Mouse (Mus musculus) liver, embryonic 14.5 days (tissue): Measurements from ENCODE around the gene Abca4. TPM values are rescaled to one million over a fixed set of nuclear protein-coding genes. Genes with fewer than 3 reads are reported as not detected.
A peak's percentile ranks its signal among the peaks of the same experiment; 100 is the strongest.
"Not testable (repeated sequence)": the region's sequence is repeated elsewhere in the genome, so short reads cannot be mapped to it uniquely, and the experiment has no call there.

Experiments
- ATAC-seq: fragments of 200-750 bp; cut with Nextera tagmentation; 2 replicates; pipeline ENCODE4 v1.8.0; 2017; ENCODE audit warnings: moderate number of reproducible peaks, mild to moderate bottlenecking, moderate library complexity; ENCODE audit not compliant: insufficient read depth
- DNase-seq, 3 experiments: peaks; one replicate each; pipeline ENCODE4 v3.0.0-alpha.2; 2012 to 2013; ENCODE audit warnings: low read depth in 3 of 3, low spot score in 3 of 3
- H3K27ac ChIP-seq: fragments of 300-500 bp; sonication (generic); 2 replicates; pipeline ENCODE4 v1.5.1; 2014; ENCODE audit warnings: moderate library complexity, mild to moderate bottlenecking, control low read depth, inconsistent platforms
- H3K27me3 ChIP-seq: fragments of 300-500 bp; sonication (generic); 2 replicates; pipeline ENCODE4 v1.6.1; 2014; ENCODE audit warnings: mild to moderate bottlenecking, low read length, moderate library complexity; ENCODE audit not compliant: control insufficient read depth, insufficient read depth
- H3K36me3 ChIP-seq: fragments of 300-500 bp; sonication (generic); replicated peaks from 2 replicates; pipeline ENCODE4 v1.6.1; 2014; ENCODE audit warnings: low read depth; ENCODE audit not compliant: control insufficient read depth, insufficient read depth
- H3K4me1 ChIP-seq, 2 experiments: fragments of 200-500 bp in 1 of 2; fragments of 300-500 bp in 1 of 2; sonication (generic) in 1 of 2; replicated peaks; 2 replicates each; pipeline ENCODE4 v1.6.1; 2012 to 2014; ENCODE audit warnings: antibody characterized with exemption in 1 of 2, inconsistent platforms in 1 of 2, low read length in 1 of 2; ENCODE audit not compliant: control insufficient read depth in 2 of 2, insufficient read depth in 2 of 2
- H3K4me2 ChIP-seq: fragments of 300-500 bp; sonication (generic); 2 replicates; pipeline ENCODE4 v1.6.1; 2014; ENCODE audit warnings: low read depth, mild to moderate bottlenecking, control low read depth, moderate library complexity
- H3K4me3 ChIP-seq, 2 experiments: fragments of 200-500 bp in 1 of 2; fragments of 300-500 bp in 1 of 2; sonication (generic) in 1 of 2; 2 replicates each; pipeline ENCODE4 v1.5.1; 2012 to 2014; ENCODE audit warnings: low read depth in 2 of 2, low read length in 2 of 2, mild to moderate bottlenecking in 2 of 2, control low read depth in 1 of 2, inconsistent platforms in 1 of 2, moderate library complexity in 1 of 2; ENCODE audit not compliant: insufficient read depth in 1 of 2
- H3K9ac ChIP-seq: fragments of 300-500 bp; sonication (generic); replicated peaks from 2 replicates; pipeline ENCODE4 v1.6.1; 2014; ENCODE audit warnings: mild to moderate bottlenecking, control low read depth, moderate library complexity
- H3K9me3 ChIP-seq: fragments of 300-500 bp; sonication (generic); 2 replicates; pipeline ENCODE4 v1.6.1; 2016; ENCODE audit warnings: low read length, mixed read lengths; ENCODE audit not compliant: control insufficient read depth
- CTCF ChIP-seq: IDR thresholded peaks from 2 replicates; pipeline ENCODE4 v1.5.1; 2016; ENCODE audit warnings: antibody characterized with exemption, low read depth, control low read depth
- EP300 ChIP-seq: IDR thresholded peaks from 2 replicates; pipeline ENCODE4 v1.6.1; 2016; ENCODE audit warnings: antibody characterized with exemption, low read depth
- WGBS: fragments of 180-500 bp; shearing (Covaris S2); extraction: QIAGEN DNeasy Blood & Tissue Kit; methylation state at CpG from one replicate; pipeline ENCODE4 v1.1.7; 2014; ENCODE audit not compliant: insufficient replicate concordance; 5-methylcytosine and 5-hydroxymethylcytosine counted together
- polyA plus RNA-seq, 2 experiments: library from polyadenylated mRNA; depleted of rRNA in 1 of 2; stranded (reverse) in 1 of 2; unstranded in 1 of 2; fragments of >200 nt; fragmentation: Nextera tagmentation in 1 of 2; extraction: Ambion mirVana in 1 of 2; gene quantifications; 2 replicates each; pipeline versions ENCODE4 v1.2.1 to v1.2.3; 2012 to 2014

Abca4 gene
- polyA plus RNA-seq, 2 experiments = 0.35 to 0.53 TPM

DNA sequence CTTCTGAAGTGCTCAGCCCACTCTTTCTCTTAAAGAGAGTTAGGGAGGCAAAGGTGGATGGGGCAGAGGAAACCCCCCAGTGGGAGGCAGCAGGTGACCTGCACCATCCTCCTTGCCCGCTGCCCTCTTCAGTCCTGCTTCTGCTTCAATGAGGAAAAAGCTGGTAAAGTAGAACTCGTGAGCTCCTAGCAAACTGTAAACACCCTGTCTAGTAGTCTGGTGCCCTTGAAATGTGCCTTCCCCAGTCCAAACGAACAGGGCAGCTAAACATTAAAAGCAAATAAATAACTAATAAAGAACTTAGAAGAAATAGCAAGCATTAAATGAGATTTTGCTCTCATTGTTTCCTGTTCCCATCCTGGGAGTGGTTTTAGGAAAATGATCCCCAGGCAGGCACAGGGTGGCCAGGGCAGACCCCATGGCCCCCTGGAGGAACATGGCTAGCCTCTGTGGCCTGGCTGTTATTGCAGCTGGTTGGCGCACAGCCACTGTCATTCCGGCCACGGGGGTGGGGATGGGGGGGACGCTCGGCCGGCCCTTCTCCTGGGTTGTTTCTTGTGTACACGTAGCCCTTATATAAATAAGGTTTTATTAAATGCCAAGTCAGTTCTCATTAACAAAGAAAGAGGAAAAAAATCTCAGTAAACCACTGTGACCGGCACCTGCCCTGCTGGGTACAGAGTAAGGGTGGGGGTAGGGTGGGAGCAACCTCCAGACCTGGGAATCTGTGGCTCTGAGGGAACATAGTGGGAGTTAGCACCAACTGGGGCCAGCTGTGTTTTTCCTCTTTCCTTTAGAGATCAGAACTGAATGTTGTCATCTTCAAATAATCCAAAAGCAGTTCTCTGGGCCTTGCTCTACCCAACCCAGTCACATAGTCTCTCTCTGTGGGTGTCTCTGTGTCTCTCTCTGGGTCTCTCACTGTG lies 28.7 kb downstream of the Abca4 start:
- DNase-seq = no peak
- Histone ChIP-seq H3K9me3 (no peaks in the 10 kb centered on the region), H3K27ac (no peak overlapping the region), H3K9ac (no peak overlapping the region), H3K27me3 (no peaks in the 10 kb centered on the region), H3K4me1 (peaks cover 0 to 15% of the 10 kb centered on the region in 2 experiments; a peak in 2 of 4 replicates), H3K36me3 (no peaks in the 10 kb centered on the region), H3K4me3 (no peak overlapping the region), H3K4me2 (no peak overlapping the region)
- ATAC-seq = no peak
- 60% methylated on average over 11 of the region's 11 CpGs for WGBS
- no peak for TF ChIP-seq CTCF
- TF ChIP-seq EP300 = no peak

DNA sequence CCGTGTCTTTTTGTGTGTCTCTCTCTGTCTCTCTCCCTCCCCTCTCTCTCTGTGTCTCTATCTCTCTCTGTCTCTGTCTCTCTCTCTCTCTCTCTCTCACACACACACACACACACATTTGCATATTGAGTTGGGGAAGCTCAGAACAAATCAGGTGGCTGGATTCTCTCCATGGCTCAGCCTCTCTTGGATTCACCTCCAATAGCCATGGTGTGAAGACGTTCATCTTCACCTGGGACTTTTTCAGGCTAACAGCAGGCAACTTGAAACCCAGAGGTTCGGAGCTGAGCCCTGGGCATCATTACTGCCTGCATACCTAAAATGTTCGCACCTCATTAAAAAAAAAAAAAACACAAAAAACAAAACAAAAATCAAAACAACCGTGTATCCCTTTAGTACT lies 29.4 kb downstream of the Abca4 start:
- H3K27ac ChIP-seq = no peak overlapping the region
- H3K4me1 ChIP-seq = peaks cover 0 to 19% of the 10 kb centered on the region in 2 experiments; a peak in 2 of 4 replicates
- TF ChIP-seq CTCF (no peak), EP300 (no peak)
- no peaks in the 10 kb centered on the region for H3K27me3 ChIP-seq
- H3K9ac ChIP-seq = no peak overlapping the region
- H3K36me3 ChIP-seq = no peaks in the 10 kb centered on the region
- no peak for DNase-seq
- WGBS = 56% methylated on average over 5 of the region's 5 CpGs
- no peak overlapping the region for H3K4me2 ChIP-seq
- no peak overlapping the region for H3K4me3 ChIP-seq
- H3K9me3 ChIP-seq = no peaks in the 10 kb centered on the region
- no peak for ATAC-seq

DNA sequence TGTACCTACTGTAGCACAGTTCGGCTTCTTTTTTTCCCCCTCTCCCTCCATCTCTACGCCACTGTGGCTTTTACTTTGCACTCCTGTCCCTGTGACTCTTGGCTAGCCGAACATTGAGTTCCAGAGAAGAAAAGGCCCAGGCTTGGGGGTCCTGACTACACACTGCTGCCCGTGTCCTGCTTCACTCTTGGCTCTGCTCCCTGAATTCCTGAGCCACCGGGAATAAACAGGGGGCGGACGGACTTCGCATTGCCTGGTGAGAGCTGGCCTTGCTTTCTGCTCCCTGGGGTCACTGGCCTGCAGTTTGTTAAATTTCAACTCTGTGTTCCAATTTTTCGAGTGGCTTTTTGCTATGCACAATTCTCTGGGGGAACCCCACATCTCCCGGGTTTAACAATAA lies 30.1 kb downstream of the Abca4 start:
- H3K36me3 ChIP-seq = no peaks in the 10 kb centered on the region
- no peak overlapping the region for H3K4me3 ChIP-seq
- peaks cover 0 to 19% of the 10 kb centered on the region in 2 experiments; a peak in 2 of 4 replicates for H3K4me1 ChIP-seq
- WGBS = 52% methylated on average over 10 of the region's 10 CpGs
- DNase-seq (no peak), ATAC-seq (peak; percentile 17; the same call in 1 of the 2 replicates)
- peak overlapping the region; percentile 35; the same call in 1 of the 2 replicates for H3K27ac ChIP-seq
- no peak overlapping the region for H3K4me2 ChIP-seq
- H3K9me3 ChIP-seq = no peaks in the 10 kb centered on the region
- no peak overlapping the region for H3K9ac ChIP-seq
- no peaks in the 10 kb centered on the region for H3K27me3 ChIP-seq
- TF ChIP-seq CTCF (no peak), EP300 (no peak)

DNA sequence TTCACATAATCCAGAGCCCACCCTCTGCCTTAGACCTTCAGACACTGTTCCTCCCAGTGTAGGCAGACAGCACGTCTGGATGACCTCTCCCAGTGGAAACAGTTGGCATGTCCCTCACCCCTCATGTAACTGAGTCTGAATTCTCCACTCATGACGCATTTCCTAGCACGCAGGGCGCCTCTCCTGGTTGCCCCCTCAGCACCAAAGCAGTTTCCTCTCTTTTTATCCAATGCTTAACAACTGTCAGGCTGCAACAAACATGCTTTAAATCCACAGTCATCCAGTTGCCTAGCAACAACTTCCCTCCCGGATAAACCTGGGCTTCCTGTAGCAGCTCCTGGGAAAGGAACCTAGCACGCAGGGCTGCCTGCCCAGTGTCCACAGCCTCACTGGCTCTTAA lies 33.9 kb downstream of the Abca4 start:
- Histone ChIP-seq H3K4me2 (no peak overlapping the region), H3K4me3 (no peak overlapping the region), H3K4me1 (peaks cover 0 to 14% of the 10 kb centered on the region in 2 experiments; a peak in 2 of 4 replicates), H3K27ac (no peak overlapping the region), H3K27me3 (no peaks in the 10 kb centered on the region), H3K9me3 (no peaks in the 10 kb centered on the region), H3K36me3 (no peaks in the 10 kb centered on the region), H3K9ac (no peak overlapping the region)
- ATAC-seq (no peak), DNase-seq (no peak)
- TF ChIP-seq CTCF (no peak), EP300 (no peak)
- 27% methylated on average over 6 of the region's 6 CpGs for WGBS

DNA sequence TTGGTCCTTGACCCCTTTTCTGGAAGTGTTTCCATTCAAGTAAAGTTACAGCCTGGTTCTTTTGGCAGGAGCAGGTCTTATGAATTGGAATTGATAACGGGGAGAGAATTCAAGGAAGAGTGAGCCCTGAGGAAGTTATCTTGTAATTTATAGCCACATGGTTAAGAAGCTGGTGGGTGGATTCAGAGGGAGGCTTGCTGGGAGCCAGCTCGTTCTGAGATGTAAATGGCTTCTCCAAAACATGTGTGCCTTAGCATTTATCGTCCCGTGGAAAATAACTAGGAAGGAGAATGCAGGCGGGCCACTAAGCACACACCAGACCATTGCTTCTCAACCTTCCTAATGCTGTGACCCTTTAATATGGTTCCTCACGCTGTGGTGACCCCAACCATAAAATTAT lies 34.9 kb downstream of the Abca4 start:
- Histone ChIP-seq H3K27ac (no peak overlapping the region), H3K4me3 (no peak overlapping the region), H3K36me3 (no peaks in the 10 kb centered on the region), H3K9me3 (no peaks in the 10 kb centered on the region), H3K4me2 (no peak overlapping the region), H3K9ac (no peak overlapping the region), H3K4me1 (peaks cover 0 to 6% of the 10 kb centered on the region in 2 experiments; a peak in 1 of 4 replicates), H3K27me3 (no peaks in the 10 kb centered on the region)
- ATAC-seq (no peak), DNase-seq (no peak)
- no peak for TF ChIP-seq CTCF
- TF ChIP-seq EP300 = no peak
- 50% methylated on average over 6 of the region's 6 CpGs for WGBS

DNA sequence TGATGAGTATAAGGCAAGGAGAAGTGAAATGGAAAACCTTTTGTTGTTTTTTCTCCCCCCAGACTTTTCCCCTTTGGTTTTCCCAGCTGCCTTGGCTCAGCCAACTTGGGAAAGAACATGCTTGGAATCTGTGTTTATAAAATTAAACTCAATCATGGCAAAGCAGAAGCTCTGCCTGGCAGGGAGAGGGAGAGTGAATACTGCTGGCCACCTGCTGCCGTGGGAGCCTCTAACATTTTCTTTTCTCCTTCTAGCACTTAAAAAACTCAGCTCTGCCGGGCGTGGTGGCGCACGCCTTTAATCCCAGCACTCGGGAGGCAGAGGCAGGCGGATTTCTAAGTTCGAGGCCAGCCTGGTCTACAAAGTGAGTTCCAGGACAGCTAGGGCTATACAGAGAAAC lies 37.4 kb downstream of the Abca4 start:
- not testable (repeated sequence) for DNase-seq, H3K4me3 ChIP-seq, H3K36me3 ChIP-seq, H3K9ac ChIP-seq, H3K4me2 ChIP-seq, H3K9me3 ChIP-seq, H3K27ac ChIP-seq, ATAC-seq, H3K4me1 ChIP-seq, H3K27me3 ChIP-seq
- WGBS = 66% methylated on average over 7 of the region's 8 CpGs
